Mouse (Mus musculus) forelimb bud, embryonic 11.5 days (tissue): Measurements from ENCODE around the gene Ghsr.

Source experiments
- DNase-seq: peaks from one replicate; pipeline ENCODE4 v3.0.0-alpha.2; 2012; ENCODE audit warnings: low read depth, low spot score

The Ghsr gene

GRCm38 (mm10) chr3:27408564-27408963, 37.4 kb downstream of the Ghsr start:
- no peak for DNase-seq

GRCm38 (mm10) chr3:27411286-27411685, 40.1 kb downstream of the Ghsr start:
- no peak for DNase-seq

- no peak for DNase-seq
These were observed 42.4 kb downstream of the Ghsr start for GRCm38 (mm10) chr3:27413566-27413965.

GRCm38 (mm10) chr3:27416786-27417185, 45.6 kb downstream of the Ghsr start:
- DNase-seq = no peak

GRCm38 (mm10) chr3:27418602-27419001, 47.5 kb downstream of the Ghsr start:
- no peak for DNase-seq

GRCm38 (mm10) chr3:27421980-27422379, 50.8 kb downstream of the Ghsr start:
- DNase-seq = no peak

GRCm38 (mm10) chr3:27422521-27422920, 51.4 kb downstream of the Ghsr start:
- DNase-seq = no peak

GRCm38 (mm10) chr3:27424049-27424667, 53.0 kb downstream of the Ghsr start:
- DNase-seq = no peak

- DNase-seq = no peak
These were observed 56.3 kb downstream of the Ghsr start for GRCm38 (mm10) chr3:27427406-27427805.
